Mouse (Mus musculus): ENCODE results near the gene Gm48552. TPM values are rescaled to one million over a fixed set of nuclear protein-coding genes. Genes with fewer than 3 reads are reported as not detected.
A peak's percentile ranks its signal among the peaks of the same experiment; 100 is the strongest.

Gene Gm48552
- polyA plus RNA-seq, 1 experiment from 2014 or later: 1.3 TPM

- 0 out of 2 replicates have a peak, but pooled peaks have one; percentile 1 for ATAC-seq (ENCODE audit: insufficient read depth, low FRiP score)
- Histone ChIP-seq H3K9ac (ENCODE audit: low read length) (0 out of 2 replicates have a peak overlapping the region, but pooled peaks have one; percentile 31), H3K9me3 (replicated peaks; ENCODE audit: control insufficient read depth, low read length) (no peaks in the 10 kb centered on the region), H3K4me3 (replicated peaks; ENCODE audit: low read length) (no peak overlapping the region), H3K4me1 (ENCODE audit: control insufficient read depth, insufficient read depth, low read length) (peaks cover 26% of the 10 kb centered on the region), H3K4me2 (ENCODE audit: low read depth, low read length) (0 out of 2 replicates have a peak overlapping the region, but pooled peaks have one; percentile 46), H3K36me3 (ENCODE audit: control insufficient read depth, insufficient read depth, low read length) (peaks cover 10% of the 10 kb centered on the region; the same call in 1 of the 2 replicates), H3K27ac (ENCODE audit: low read length) (peak overlapping the region; percentile 90), H3K27me3 (ENCODE audit: control insufficient read depth, insufficient read depth, low read length) (no peaks in the 10 kb centered on the region)
- WGBS: 39% methylated on average over 10 of the region's 10 CpGs
These were observed 12.4 kb downstream of the Gm48552 start for GRCm38 (mm10) chr10:81401205-81401520.

GRCm38 (mm10) chr10:81401521-81402226 lies 12.9 kb downstream of the Gm48552 start:
- Histone ChIP-seq H3K9me3 (replicated peaks; ENCODE audit: control insufficient read depth, low read length) (no peaks in the 10 kb centered on the region), H3K36me3 (ENCODE audit: control insufficient read depth, insufficient read depth, low read length) (peaks cover 12% of the 10 kb centered on the region; the same call in 1 of the 2 replicates), H3K4me1 (ENCODE audit: control insufficient read depth, insufficient read depth, low read length) (peaks cover 30% of the 10 kb centered on the region), H3K9ac (ENCODE audit: low read length) (peak overlapping the region; percentile 54), H3K4me2 (ENCODE audit: low read depth, low read length) (peak overlapping the region; percentile 46), H3K27ac (ENCODE audit: low read length) (peak overlapping the region; percentile 90), H3K27me3 (ENCODE audit: control insufficient read depth, insufficient read depth, low read length) (no peaks in the 10 kb centered on the region), H3K4me3 (replicated peaks; ENCODE audit: low read length) (peak overlapping the region; percentile 24)
- peak; percentile 83 for ATAC-seq (ENCODE audit: insufficient read depth, low FRiP score)
- WGBS: 9% methylated on average over 18 of the region's 18 CpGs

- peak overlapping the region; percentile 90 for H3K27ac ChIP-seq (ENCODE audit: low read length)
- H3K27me3 ChIP-seq (ENCODE audit: control insufficient read depth, insufficient read depth, low read length): no peaks in the 10 kb centered on the region
- H3K9ac ChIP-seq (ENCODE audit: low read length): peak overlapping the region; percentile 57
- WGBS: 34% methylated on average over 7 of the region's 7 CpGs
- peaks cover 12% of the 10 kb centered on the region; the same call in 1 of the 2 replicates for H3K36me3 ChIP-seq (ENCODE audit: control insufficient read depth, insufficient read depth, low read length)
- H3K4me2 ChIP-seq (ENCODE audit: low read depth, low read length): peak overlapping the region; percentile 46
- peaks cover 36% of the 10 kb centered on the region for H3K4me1 ChIP-seq (ENCODE audit: control insufficient read depth, insufficient read depth, low read length)
- H3K4me3 ChIP-seq (replicated peaks; ENCODE audit: low read length): peak overlapping the region; percentile 24
- ATAC-seq (ENCODE audit: insufficient read depth, low FRiP score): no peak
- no peaks in the 10 kb centered on the region for H3K9me3 ChIP-seq (replicated peaks; ENCODE audit: control insufficient read depth, low read length)
These were observed 13.5 kb downstream of the Gm48552 start for GRCm38 (mm10) chr10:81402227-81402765.

GRCm38 (mm10) chr10:81403511-81403910 lies 14.7 kb downstream of the Gm48552 start:
- H3K9ac ChIP-seq (ENCODE audit: low read length): peak overlapping the region; percentile 57
- peak overlapping the region; percentile 90 for H3K27ac ChIP-seq (ENCODE audit: low read length)
- no peaks in the 10 kb centered on the region for H3K27me3 ChIP-seq (ENCODE audit: control insufficient read depth, insufficient read depth, low read length)
- H3K4me3 ChIP-seq (replicated peaks; ENCODE audit: low read length): no peak overlapping the region
- H3K4me2 ChIP-seq (ENCODE audit: low read depth, low read length): no peak overlapping the region
- H3K4me1 ChIP-seq (ENCODE audit: control insufficient read depth, insufficient read depth, low read length): peaks cover 48% of the 10 kb centered on the region
- no peaks in the 10 kb centered on the region for H3K9me3 ChIP-seq (replicated peaks; ENCODE audit: control insufficient read depth, low read length)
- 55% methylated on average over 10 of the region's 10 CpGs for WGBS
- no peak for ATAC-seq (ENCODE audit: insufficient read depth, low FRiP score)
- peaks cover 16% of the 10 kb centered on the region; the same call in 1 of the 2 replicates for H3K36me3 ChIP-seq (ENCODE audit: control insufficient read depth, insufficient read depth, low read length)

GRCm38 (mm10) chr10:81404082-81404481 lies 15.3 kb downstream of the Gm48552 start:
- Histone ChIP-seq H3K9ac (ENCODE audit: low read length) (no peak overlapping the region), H3K9me3 (replicated peaks; ENCODE audit: control insufficient read depth, low read length) (no peaks in the 10 kb centered on the region), H3K4me3 (replicated peaks; ENCODE audit: low read length) (no peak overlapping the region), H3K36me3 (ENCODE audit: control insufficient read depth, insufficient read depth, low read length) (peaks cover 16% of the 10 kb centered on the region; the same call in 1 of the 2 replicates), H3K27ac (ENCODE audit: low read length) (no peak overlapping the region), H3K27me3 (ENCODE audit: control insufficient read depth, insufficient read depth, low read length) (no peaks in the 10 kb centered on the region), H3K4me2 (ENCODE audit: low read depth, low read length) (no peak overlapping the region), H3K4me1 (ENCODE audit: control insufficient read depth, insufficient read depth, low read length) (peaks cover 54% of the 10 kb centered on the region)
- WGBS: 33% methylated on average over 9 of the region's 9 CpGs
- no peak for ATAC-seq (ENCODE audit: insufficient read depth, low FRiP score)

- H3K4me1 ChIP-seq (ENCODE audit: control insufficient read depth, insufficient read depth, low read length): peaks cover 58% of the 10 kb centered on the region
- 63% methylated on average over 18 of the region's 18 CpGs for WGBS
- no peak for ATAC-seq (ENCODE audit: insufficient read depth, low FRiP score)
These were observed 15.9 kb downstream of the Gm48552 start for GRCm38 (mm10) chr10:81404720-81405119.

GRCm38 (mm10) chr10:81405588-81406201 lies 16.9 kb downstream of the Gm48552 start:
- peaks cover 65% of the 10 kb centered on the region for H3K4me1 ChIP-seq (ENCODE audit: control insufficient read depth, insufficient read depth, low read length)
- ATAC-seq (ENCODE audit: insufficient read depth, low FRiP score): no peak
- no peak overlapping the region for H3K4me3 ChIP-seq (replicated peaks; ENCODE audit: low read length)
- no peak overlapping the region for H3K4me2 ChIP-seq (ENCODE audit: low read depth, low read length)
- H3K36me3 ChIP-seq (ENCODE audit: control insufficient read depth, insufficient read depth, low read length): peaks cover 9% of the 10 kb centered on the region; the same call in 1 of the 2 replicates
- no peaks in the 10 kb centered on the region for H3K27me3 ChIP-seq (ENCODE audit: control insufficient read depth, insufficient read depth, low read length)
- no peak overlapping the region for H3K9ac ChIP-seq (ENCODE audit: low read length)
- no peaks in the 10 kb centered on the region for H3K9me3 ChIP-seq (replicated peaks; ENCODE audit: control insufficient read depth, low read length)
- H3K27ac ChIP-seq (ENCODE audit: low read length): peak overlapping the region; percentile 5; the same call in 1 of the 2 replicates
- WGBS: 46% methylated on average over 13 of the region's 13 CpGs

More at GRCm38 (mm10) chr10:81404720-81405119, 15.9 kb downstream of the Gm48552 start:
- Histone ChIP-seq H3K4me3 (replicated peaks; ENCODE audit: low read length) (no peak overlapping the region), H3K9me3 (replicated peaks; ENCODE audit: control insufficient read depth, low read length) (no peaks in the 10 kb centered on the region), H3K27ac (ENCODE audit: low read length) (no peak overlapping the region), H3K4me2 (ENCODE audit: low read depth, low read length) (no peak overlapping the region), H3K36me3 (ENCODE audit: control insufficient read depth, insufficient read depth, low read length) (peaks cover 12% of the 10 kb centered on the region; the same call in 1 of the 2 replicates), H3K9ac (ENCODE audit: low read length) (no peak overlapping the region), H3K27me3 (ENCODE audit: control insufficient read depth, insufficient read depth, low read length) (no peaks in the 10 kb centered on the region)

- peaks cover 69% of the 10 kb centered on the region for H3K4me1 ChIP-seq (ENCODE audit: control insufficient read depth, insufficient read depth, low read length)
- peaks cover 9% of the 10 kb centered on the region; the same call in 1 of the 2 replicates for H3K36me3 ChIP-seq (ENCODE audit: control insufficient read depth, insufficient read depth, low read length)
- no peak for ATAC-seq (ENCODE audit: insufficient read depth, low FRiP score)
- H3K9ac ChIP-seq (ENCODE audit: low read length): peak overlapping the region; percentile 42; the same call in 1 of the 2 replicates
- H3K27me3 ChIP-seq (ENCODE audit: control insufficient read depth, insufficient read depth, low read length): no peaks in the 10 kb centered on the region
- WGBS: 47% methylated on average over 24 of the region's 24 CpGs
- H3K27ac ChIP-seq (ENCODE audit: low read length): no peak overlapping the region
- H3K4me3 ChIP-seq (replicated peaks; ENCODE audit: low read length): peak overlapping the region; percentile 28
- H3K9me3 ChIP-seq (replicated peaks; ENCODE audit: control insufficient read depth, low read length): no peaks in the 10 kb centered on the region
- H3K4me2 ChIP-seq (ENCODE audit: low read depth, low read length): peak overlapping the region; percentile 38
These were observed 18.0 kb downstream of the Gm48552 start for GRCm38 (mm10) chr10:81406504-81407440.

Data from stomach, embryonic 16.5 days (tissue).